Mouse (Mus musculus) urinary bladder, postnatal 4 days (tissue): ENCODE results near the gene Lats2.

ENCODE experiments used
- DNase-seq, 2 experiments: peaks; one replicate each; pipeline ENCODE4 v3.0.0; 2021 to 2022; ENCODE audit warnings: low spot score in 2 of 2

The Lats2 gene

DNA sequence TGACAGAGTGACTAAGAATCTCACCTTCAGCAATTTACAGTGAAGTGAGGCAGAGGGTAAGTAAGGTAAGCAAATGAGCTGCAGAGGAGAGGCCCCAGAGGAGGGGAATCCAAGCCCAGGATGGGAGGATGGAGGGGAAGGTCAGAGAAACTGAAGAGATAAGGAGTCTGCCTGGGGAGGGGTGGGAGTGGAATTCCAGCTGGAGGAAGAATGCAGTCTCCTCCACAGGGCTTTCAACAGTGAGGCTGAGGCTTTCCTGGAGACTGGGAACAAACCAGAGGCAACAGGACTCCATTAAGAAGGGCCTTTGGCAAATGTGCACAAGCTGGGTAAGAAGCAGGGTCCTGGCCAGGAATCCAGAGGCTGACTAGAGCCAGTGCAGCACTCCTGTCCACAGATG lies 21.1 kb downstream of the Lats2 start:
- DNase-seq, result no peak

- DNase-seq, result no peak
Observed at GRCm38 (mm10) chr14:57736141-57736540, 22.0 kb downstream of the Lats2 start.

GRCm38 (mm10) chr14:57732668-57733293 lies 25.4 kb downstream of the Lats2 start:
- DNase-seq, result no peak

- no peak for DNase-seq
Observed at GRCm38 (mm10) chr14:57730527-57730926, 27.7 kb downstream of the Lats2 start.

DNA sequence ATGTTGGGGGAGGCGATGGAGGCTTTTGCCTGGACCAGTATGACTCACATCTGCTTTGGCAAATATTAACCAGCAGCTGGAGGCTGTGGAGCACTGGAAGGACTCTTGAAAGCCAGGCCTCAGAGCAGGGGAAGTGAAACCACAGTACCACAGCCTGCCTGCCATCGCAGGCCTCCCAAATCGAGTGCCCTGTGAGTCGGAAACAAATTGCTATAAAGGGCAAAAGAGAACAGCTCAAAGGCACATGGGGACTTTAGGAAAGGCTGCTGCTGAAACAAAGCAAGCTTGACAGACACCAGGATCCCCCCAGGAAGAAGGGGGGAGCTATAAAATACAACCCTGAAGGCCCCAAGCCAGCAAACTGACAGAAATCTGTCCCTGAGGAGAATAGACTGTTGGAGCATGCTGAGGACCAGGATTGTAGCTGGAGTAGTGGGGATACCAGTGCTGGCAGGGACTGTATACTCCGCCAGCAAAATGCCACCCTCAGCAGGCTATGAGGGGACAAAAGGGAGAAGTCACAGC lies 28.2 kb downstream of the Lats2 start:
- DNase-seq, result no peak

DNA sequence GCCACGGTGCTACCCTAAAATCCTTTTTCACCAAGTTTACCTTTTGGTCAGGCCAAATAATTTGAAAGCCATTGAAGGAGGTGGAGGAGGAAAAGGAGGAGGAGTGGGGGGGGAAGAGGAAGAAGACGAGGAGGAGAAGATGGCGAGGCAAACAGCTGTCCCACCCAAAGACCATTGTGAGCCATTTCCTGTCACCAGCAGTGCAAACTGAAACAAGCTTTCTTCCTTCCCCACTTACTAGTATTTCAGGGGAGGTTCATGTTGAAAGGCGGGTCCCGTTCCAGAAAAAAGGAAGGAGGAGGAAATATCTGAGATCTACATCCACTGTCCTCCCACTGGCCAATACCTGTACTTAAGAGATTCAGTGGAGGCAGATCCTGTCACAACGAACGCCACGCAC lies 28.8 kb downstream of the Lats2 start:
- DNase-seq, result no peak

DNA sequence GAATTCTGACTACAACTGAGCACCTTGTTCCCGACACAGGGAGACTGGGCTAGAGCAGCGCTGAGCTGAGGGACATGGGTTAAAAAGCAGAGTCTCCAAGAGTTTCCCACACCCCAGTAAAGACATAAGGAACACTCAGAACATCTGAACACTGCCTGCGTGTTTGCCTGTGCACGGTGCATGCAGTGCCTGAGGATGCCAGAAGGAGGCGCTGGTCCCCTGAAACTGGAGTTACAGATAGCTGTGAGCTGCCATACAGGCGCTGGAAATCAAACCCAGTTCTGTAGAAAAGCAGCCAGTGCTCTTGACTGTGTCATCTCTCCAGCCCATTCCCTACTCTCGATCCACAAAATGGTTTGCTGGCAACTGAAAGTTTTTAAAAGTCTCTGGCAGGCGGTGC lies 32.0 kb downstream of the Lats2 start:
- DNase-seq, result no peak

GRCm38 (mm10) chr14:57724473-57724872 lies 33.7 kb downstream of the Lats2 start:
- no peak for DNase-seq

GRCm38 (mm10) chr14:57718245-57718644 lies 39.9 kb downstream of the Lats2 start:
- DNase-seq, result no peak

DNA sequence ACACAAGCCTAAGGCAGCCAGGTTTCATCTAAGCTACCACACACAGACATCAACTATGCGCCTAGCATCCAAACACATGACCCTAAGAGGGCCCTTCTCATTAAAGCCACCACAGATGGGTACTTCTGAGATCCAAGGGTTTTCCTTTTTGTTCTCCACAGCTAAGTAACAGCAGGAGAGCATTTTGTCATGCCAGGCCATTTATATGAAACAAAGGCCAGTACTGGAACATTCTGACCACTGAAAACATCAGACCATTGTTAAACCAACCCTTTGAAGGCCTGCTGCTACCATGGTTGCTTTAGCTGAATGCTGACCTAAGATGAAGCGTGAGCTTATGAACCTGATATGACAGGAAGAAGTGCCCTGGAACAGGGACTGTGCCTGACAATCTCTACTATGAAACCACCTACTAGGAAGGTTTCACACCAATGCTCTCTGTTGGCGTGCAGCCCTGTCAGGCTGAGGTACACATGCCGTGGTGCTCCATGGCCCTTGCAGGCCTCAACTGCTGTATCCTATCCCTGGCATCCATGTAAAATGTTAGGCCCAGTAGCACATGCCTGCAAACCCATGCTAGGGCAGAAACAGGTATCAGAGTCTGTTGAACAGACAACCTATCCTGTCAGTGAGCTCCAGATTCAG lies 41.5 kb downstream of the Lats2 start:
- no peak for DNase-seq

DNA sequence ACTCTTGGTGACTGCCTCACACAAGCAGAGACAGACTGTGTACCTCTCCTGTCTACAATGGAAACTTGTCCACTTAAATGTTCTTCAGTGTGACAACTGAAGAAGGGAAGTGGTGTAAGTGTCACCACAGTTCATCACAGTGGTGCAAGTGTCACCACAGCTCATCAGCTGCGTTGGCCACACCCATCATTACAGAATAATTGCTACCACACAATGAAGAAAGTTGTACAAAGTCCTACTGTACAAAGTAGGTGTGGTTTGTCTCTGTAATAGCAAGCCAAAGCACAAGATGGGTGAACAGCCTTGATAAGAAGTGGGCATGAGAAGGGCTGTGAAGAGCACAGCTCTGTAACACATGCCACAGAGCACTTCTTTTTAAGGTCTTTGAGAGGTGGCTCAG lies 45.3 kb downstream of the Lats2 start:
- DNase-seq, result no peak

GRCm38 (mm10) chr14:57711059-57711458 lies 47.1 kb downstream of the Lats2 start:
- DNase-seq, result no peak

DNA sequence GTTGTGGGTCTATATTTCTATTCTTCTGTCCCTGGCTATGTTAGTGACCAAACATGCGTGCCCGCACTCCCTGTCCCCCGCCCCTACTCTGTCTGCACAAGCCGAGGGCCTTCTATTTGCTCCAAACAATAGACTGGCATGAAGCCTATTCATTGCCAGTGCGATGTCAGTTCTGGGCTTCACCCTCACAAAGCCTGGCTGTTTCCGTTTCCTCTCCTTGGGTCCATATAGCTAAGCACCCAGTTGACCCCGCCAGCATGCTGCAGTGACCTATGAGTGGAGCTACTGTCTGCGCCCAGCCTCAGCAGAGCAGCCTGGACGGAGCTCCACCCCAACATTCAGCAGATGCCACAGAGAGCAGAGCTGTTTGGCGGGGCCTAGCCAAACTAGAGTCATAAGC lies 49.0 kb downstream of the Lats2 start:
- no peak for DNase-seq

GRCm38 (mm10) chr14:57708580-57708979 lies 49.6 kb downstream of the Lats2 start:
- peak in 1 of 2 experiments; percentile 55 for DNase-seq

- DNase-seq, result peak in 1 of 2 experiments; percentile 70
Observed at GRCm38 (mm10) chr14:57707100-57707893, 50.9 kb downstream of the Lats2 start.

DNA sequence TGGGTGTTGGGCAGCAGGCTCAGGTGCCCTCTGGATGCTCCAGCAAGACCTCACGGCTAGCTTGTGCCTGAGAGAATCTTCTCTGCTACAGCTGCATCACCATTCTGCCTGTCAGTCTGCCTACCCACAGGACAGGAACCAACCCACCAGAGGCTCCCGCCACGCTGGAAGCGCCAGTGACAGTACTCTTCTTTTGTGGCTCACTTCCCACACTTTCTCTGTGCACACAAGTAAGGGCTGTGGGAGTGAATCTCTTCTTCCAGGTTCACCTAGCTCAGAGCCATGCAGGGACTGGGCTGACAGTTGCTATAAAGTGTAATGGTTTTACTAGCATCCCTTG lies 51.5 kb downstream of the Lats2 start:
- no peak for DNase-seq

DNA sequence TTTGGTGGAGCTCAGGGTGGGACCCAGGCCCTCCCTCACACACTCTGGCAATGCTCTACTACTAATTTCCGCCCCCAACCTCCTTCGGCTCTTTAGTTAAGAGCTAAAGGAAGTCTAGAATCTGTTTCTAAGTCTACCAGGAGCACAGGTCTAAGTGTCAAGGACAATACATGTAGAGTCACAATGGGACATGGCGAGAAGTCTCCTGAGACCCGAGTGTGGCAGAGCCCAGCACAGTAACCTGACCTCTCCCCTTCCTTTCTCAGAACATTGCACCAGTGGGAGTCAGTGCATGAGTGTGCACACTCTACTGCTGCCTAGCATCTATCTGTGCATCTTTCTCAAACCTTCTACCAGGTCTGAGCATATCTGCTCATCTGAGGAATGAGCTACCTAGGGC lies 52.4 kb downstream of the Lats2 start:
- DNase-seq, result no peak

GRCm38 (mm10) chr14:57705075-57705474 lies 53.1 kb downstream of the Lats2 start:
- DNase-seq, result no peak

DNA sequence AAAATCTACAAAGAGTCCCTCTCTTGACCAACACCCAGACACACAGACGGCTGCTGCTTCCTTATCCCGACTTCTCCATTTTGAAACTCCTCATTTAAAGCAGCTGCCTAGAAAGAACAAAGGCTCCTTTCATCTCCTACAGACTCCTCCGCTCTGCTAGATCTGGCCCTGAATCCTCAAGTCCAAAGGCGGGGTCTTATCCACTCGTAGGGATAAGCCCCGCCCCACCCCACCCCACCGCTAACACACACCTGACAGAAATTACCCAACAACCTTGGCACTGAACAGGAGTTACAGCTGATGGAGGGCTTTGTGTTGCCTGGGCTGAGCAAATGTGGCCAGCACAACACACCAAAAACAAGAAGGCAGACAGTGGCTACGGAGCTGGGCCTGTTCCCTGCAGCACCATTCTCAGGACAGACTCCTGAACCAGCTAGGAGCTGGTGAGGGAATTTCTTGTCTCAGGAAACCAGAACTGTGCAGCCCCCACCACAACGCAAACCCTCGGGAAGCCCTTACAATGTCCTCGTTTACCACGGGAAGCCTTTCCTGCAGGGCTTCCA lies 56.2 kb downstream of the Lats2 start:
- no peak for DNase-seq

DNA sequence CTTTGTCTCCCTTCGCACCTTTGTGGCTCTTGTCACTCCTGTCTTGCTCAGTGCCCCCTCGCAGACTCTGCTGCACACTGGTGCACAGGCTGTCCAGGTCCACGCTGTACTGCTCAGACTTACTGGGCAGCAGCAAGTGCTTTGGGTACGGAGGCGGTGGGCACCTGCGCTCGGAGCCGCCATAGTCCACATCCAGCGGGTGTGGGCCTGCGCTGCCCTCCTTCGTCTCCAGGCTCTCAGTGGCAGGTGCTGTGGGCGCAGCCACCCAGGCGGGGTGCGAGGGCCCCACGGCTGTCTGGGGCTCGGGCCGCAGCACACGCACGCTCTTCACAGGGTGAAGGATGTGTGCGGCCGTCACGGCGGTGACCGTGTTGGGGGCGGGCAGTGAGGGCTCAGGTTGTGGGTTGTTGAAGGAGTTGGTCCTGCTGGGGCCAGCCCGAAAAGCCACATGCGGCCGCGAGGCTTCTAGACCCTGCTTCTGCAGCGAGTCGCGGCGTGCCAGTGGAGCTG lies 58.7 kb downstream of the Lats2 start:
- peak in 1 of 2 experiments; percentile 57 for DNase-seq

- peak in 1 of 2 experiments; percentile 23 for DNase-seq
Observed at GRCm38 (mm10) chr14:57699016-57699415, 59.2 kb downstream of the Lats2 start.

DNA sequence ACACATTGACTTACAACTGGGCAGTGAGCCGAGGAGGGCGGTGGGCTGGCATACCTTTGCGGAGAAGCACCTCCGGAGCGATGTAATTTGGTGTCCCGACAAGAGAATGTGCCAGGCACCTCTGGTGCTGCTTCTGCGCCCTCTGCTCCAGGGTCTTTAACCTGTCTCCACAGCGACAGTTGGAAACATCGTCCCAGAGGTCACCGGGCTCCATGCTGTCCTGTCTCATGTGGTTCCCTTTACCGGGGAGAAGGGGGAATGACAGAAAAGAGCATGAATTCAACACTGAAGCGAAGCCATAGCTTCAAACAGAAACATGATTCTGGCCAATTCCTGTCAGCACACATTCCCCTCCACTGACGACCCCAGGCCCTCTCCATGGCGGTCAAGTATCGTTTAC lies 62.1 kb downstream of the Lats2 start:
- peak in 1 of 2 experiments; percentile 52 for DNase-seq
